Mouse (Mus musculus): ENCODE results near the gene Lipo2.
"Not testable (repeated sequence)": the region's sequence is repeated elsewhere in the genome, so short reads cannot be mapped to it uniquely, and the experiment has no call there.

Gene Lipo2

GRCm38 (mm10) chr19:33751259-33751658 lies at the start of gene Lipo2:
Gene Lipo2, minus strand, starts transcription at chr19:33751359.
- not testable (repeated sequence) for H3K27me3 ChIP-seq (ENCODE audit: control insufficient read depth, insufficient read depth, low read length, poor library complexity, severe bottlenecking)

GRCm38 (mm10) chr19:33787359-33787758 lies 36.2 kb upstream of the Lipo2 start, which contains the start of gene Lipo1:
Gene Lipo1, minus strand, starts transcription at chr19:33787459.
- H3K36me3 ChIP-seq (ENCODE audit: control insufficient read depth, insufficient read depth, low read length, poor library complexity, severe bottlenecking); H3K27me3 ChIP-seq (ENCODE audit: control insufficient read depth, insufficient read depth, low read length, poor library complexity, severe bottlenecking); DNase-seq (ENCODE audit: low read depth, low spot score): not testable (repeated sequence)

More at GRCm38 (mm10) chr19:33751259-33751658, at the start of gene Lipo2:
- not testable (repeated sequence) for DNase-seq (ENCODE audit: low read depth, low spot score); H3K36me3 ChIP-seq (ENCODE audit: control insufficient read depth, insufficient read depth, low read length, poor library complexity, severe bottlenecking)

- H3K36me3 ChIP-seq (ENCODE audit: control insufficient read depth, insufficient read depth, low read length, poor library complexity, severe bottlenecking) = no peaks in the 10 kb centered on the region
Observed at GRCm38 (mm10) chr19:33786576-33787277, 35.6 kb upstream of the Lipo2 start.

GRCm38 (mm10) chr19:33761287-33762086 lies 10.3 kb upstream of the Lipo2 start, which contains the start of gene Lipo3:
Gene Lipo3, minus strand, starts transcription at chr19:33761951.
- not testable (repeated sequence) for H3K27me3 ChIP-seq (ENCODE audit: control insufficient read depth, insufficient read depth, low read length, poor library complexity, severe bottlenecking); H3K36me3 ChIP-seq (ENCODE audit: control insufficient read depth, insufficient read depth, low read length, poor library complexity, severe bottlenecking); DNase-seq (ENCODE audit: low read depth, low spot score)

More at GRCm38 (mm10) chr19:33786576-33787277, 35.6 kb upstream of the Lipo2 start:
- DNase-seq (ENCODE audit: low read depth, low spot score) = no peak
- no peaks in the 10 kb centered on the region for H3K27me3 ChIP-seq (ENCODE audit: control insufficient read depth, insufficient read depth, low read length, poor library complexity, severe bottlenecking)

Measured in splenic B cell, adult 2 months (primary cell).